Mouse (Mus musculus) cortical plate, adult 2 months (tissue): ENCODE results near the gene Dync1i1.

Experiments used
- CTCF ChIP-seq: fragments of 200-500 bp; IDR thresholded peaks from 2 replicates; pipeline ENCODE4 v1.5.1; 2011; ENCODE audit warnings: mild to moderate bottlenecking, control low read depth, low read length; ENCODE audit not compliant: insufficient read depth; ENCODE audit errors: extremely low read depth
- POLR2A ChIP-seq: fragments of 200-500 bp; IDR thresholded peaks from 2 replicates; pipeline ENCODE4 v1.6.1; 2011; ENCODE audit warnings: mild to moderate bottlenecking, low read length, control low read depth; ENCODE audit not compliant: insufficient read depth; ENCODE audit errors: extremely low read depth

DNA sequence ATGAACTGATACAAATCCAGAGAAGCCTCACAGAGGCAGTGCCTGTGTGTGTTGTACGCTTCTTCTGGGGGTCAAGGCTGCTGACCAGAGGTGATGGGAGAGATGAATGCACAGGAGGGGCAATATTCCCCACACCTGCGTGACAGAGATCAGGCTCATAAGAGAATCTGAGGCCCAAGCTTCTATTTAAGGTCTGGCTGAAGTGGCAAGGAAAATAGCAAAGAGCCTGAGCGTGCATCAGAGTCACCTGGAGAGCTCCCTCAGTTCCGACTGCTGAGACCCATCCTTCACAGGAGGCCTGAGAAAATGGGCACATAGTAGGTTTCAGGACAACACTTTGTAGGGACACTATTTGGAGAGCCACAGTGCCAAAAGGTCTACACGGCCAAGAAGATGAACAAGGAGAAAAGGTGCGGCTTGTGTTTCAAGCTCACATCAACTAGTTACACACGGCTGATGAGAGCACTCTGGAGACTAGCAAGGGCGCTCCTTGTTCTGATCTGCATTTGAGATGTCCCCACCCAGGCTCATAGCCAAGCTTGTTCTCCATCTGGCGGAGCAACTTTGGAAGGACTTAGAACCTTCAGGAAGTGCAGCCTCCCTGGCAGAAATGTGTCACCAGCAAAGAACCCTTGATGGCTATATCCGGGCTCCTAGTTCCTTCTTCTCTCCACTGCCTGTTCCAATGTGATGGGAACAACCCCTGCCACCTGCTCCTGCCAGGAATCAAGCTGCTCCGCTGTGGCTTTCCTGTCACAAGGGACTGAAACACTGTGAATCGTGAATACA, 128.8 kb downstream of the Dync1i1 start:
- no peak for TF ChIP-seq POLR2A
- TF ChIP-seq CTCF = no peak
